In genomic region chr11:94329270-94329891, GRCm38 (mm10) we compare ENCODE assay signal across 8 mouse cellular contexts. TPM values are rescaled to one million over a fixed set of nuclear protein-coding genes. Genes with fewer than 3 reads are reported as not detected.
DNase-seq lines count a peak whose midpoint lies in the region; ATAC-seq and TF ChIP-seq lines count a peak whose summit lies in the region.

No protein-coding gene starts in this region.

- no peak overlapping the region for H3K4me2 ChIP-seq in limb, embryonic 11.5 days (ENCODE audit: low read depth, severe bottlenecking)
- peak overlapping the region; percentile 94 for H3K4me2 ChIP-seq in myocyte (ENCODE audit: low read depth)

- H3K27me3 ChIP-seq in limb, embryonic 11.5 days (ENCODE audit: control insufficient read depth, insufficient read depth, low read length), result no peaks in the 10 kb centered on the region
- H3K27me3 ChIP-seq in limb, embryonic 10.5 days (ENCODE audit: low read depth, poor library complexity, severe bottlenecking), result no peaks in the 10 kb centered on the region
- no peaks in the 10 kb centered on the region for H3K27me3 ChIP-seq in myocyte (ENCODE audit: control insufficient read depth, insufficient read depth, insufficient read length)

- ATAC-seq in limb, embryonic 11.5 days (ENCODE audit: insufficient number of reproducible peaks, low FRiP score, low TSS enrichment, low read depth), result no peak
- no peak for ATAC-seq in activated CD4-positive, CD25-positive, alpha-beta regulatory T cell, adult 4 months

- H3K9ac ChIP-seq in limb, embryonic 11.5 days (ENCODE audit: low read length), result no peak overlapping the region

- H3K36me3 ChIP-seq in limb, embryonic 11.5 days (ENCODE audit: control insufficient read depth, insufficient read depth, low read length), result peaks cover under 1% of the 10 kb centered on the region
- peaks cover 6% of the 10 kb centered on the region for H3K36me3 ChIP-seq in limb, embryonic 10.5 days
- peaks cover 11% of the 10 kb centered on the region for H3K36me3 ChIP-seq in myocyte (ENCODE audit: control insufficient read depth, insufficient read depth)

- H3ac ChIP-seq in myocyte (ENCODE audit: control insufficient read depth, insufficient read length), result no peak overlapping the region

- H3K79me2 ChIP-seq in myocyte (ENCODE audit: control insufficient read depth, insufficient read depth), result peaks cover 48% of the 10 kb centered on the region

- 67% methylated on average over 4 of the region's 4 CpGs for WGBS in limb, embryonic 11.5 days
- 73% methylated on average over 4 of the region's 4 CpGs for WGBS in limb, embryonic 10.5 days

- peaks cover 4% of the 10 kb centered on the region; the same call in 1 of the 2 replicates for H3K4me1 ChIP-seq in limb, embryonic 11.5 days (ENCODE audit: control insufficient read depth, insufficient read depth, low read length)
- H3K4me1 ChIP-seq in limb, embryonic 10.5 days, result peaks cover 35% of the 10 kb centered on the region

- DNase-seq in limb, embryonic 11.5 days (ENCODE audit: low spot score), result peak; percentile 67
- DNase-seq in limb, embryonic 10.5 days (ENCODE audit: low spot score), result no peak
- peak; percentile 62 to 79 for DNase-seq in cerebellum, postnatal 25 days
- peak; percentile 55 to 65 for DNase-seq in heart, adult 18-20 months
- peak; percentile 62 for DNase-seq in kidney, adult 9 months
- peak; percentile 51 for DNase-seq in liver

- H3K9me3 ChIP-seq in limb, embryonic 11.5 days (ENCODE audit: control insufficient read depth, low read length), result no peaks in the 10 kb centered on the region
- no peaks in the 10 kb centered on the region for H3K9me3 ChIP-seq in limb, embryonic 10.5 days (replicated peaks)

- no peak overlapping the region for H3K27ac ChIP-seq in limb, embryonic 11.5 days (replicated peaks; ENCODE audit: low read depth, low read length)
- H3K27ac ChIP-seq in limb, embryonic 10.5 days, result no peak overlapping the region

- no peak for TF ChIP-seq POLR2A in myocyte (IDR thresholded peaks at IDR 0.05; ENCODE audit: insufficient read length, low read depth)

- no peak overlapping the region for H3K4me3 ChIP-seq in limb, embryonic 11.5 days (ENCODE audit: low read depth, low read length)
- no peak overlapping the region for H3K4me3 ChIP-seq in limb, embryonic 10.5 days
- H3K4me3 ChIP-seq in myocyte, result peak overlapping the region; percentile 53

TF ChIP-seq in myocyte, 11 proteins besides CTCF, POLR2A, EP300 and RAD21:
- TF ChIP-seq MYOG (IDR thresholded peaks at IDR 0.05; ENCODE audit: control insufficient read depth in 1 of 3, insufficient read depth in 1 of 3, insufficient read length in 2 of 3, low read depth in 2 of 3), result no peak
- no peak for TF ChIP-seq TCF12 (IDR thresholded peaks at IDR 0.05; ENCODE audit: insufficient read depth, poor library complexity, severe bottlenecking)
- TF ChIP-seq USF1 (IDR thresholded peaks at IDR 0.05; ENCODE audit: low read depth), result no peak
- TF ChIP-seq MYOD1 (IDR thresholded peaks at IDR 0.05; ENCODE audit: control insufficient read depth in 1 of 3, insufficient read length in 2 of 3, low read depth in 2 of 3), result no peak
- TF ChIP-seq TCF3 (IDR thresholded peaks at IDR 0.05; ENCODE audit: insufficient read length, low read depth), result no peak
- peak; percentile 50; the same call in 1 of the 2 replicates for TF ChIP-seq CEBPB (IDR thresholded peaks at IDR 0.05; ENCODE audit: insufficient read depth, poor library complexity, severe bottlenecking)

RNA-seq across cellular contexts. Expression of gene Ankrd40, which starts 1.6 kb away (rescaled TPM):
- 24.1 and 25.8 TPM in 2 replicates for polyA plus RNA-seq in limb, embryonic 11.5 days (2014; fragmentation: Nextera tagmentation; extraction: Ambion mirVana)
- polyA plus RNA-seq in limb, embryonic 10.5 days (2016; fragmentation: Nextera tagmentation; extraction: Ambion mirVana), result 18.1 and 21.3 TPM in 2 replicates
- 100 to 1,000 TPM; 274 to 280 TPM for total RNA-seq in heart, adult 18-20 months (2021)
- 105 TPM for polyA plus RNA-seq in myocyte (2012; fragmentation: generic; extraction: Trizol)
- 10 to 100 TPM; 11.8 to 13.2 TPM for polyA plus RNA-seq in activated CD4-positive, CD25-positive, alpha-beta regulatory T cell, adult 4 months (2017; shearing (Covaris generic))

RNA-seq across cellular contexts. Expression of gene Luc7l3, which starts 7.6 kb away (rescaled TPM):
- polyA plus RNA-seq in limb, embryonic 11.5 days (2014; fragmentation: Nextera tagmentation; extraction: Ambion mirVana), result 123 and 125 TPM in 2 replicates
- polyA plus RNA-seq in limb, embryonic 10.5 days (2016; fragmentation: Nextera tagmentation; extraction: Ambion mirVana), result 89.9 and 107 TPM in 2 replicates
- 10 to 100 TPM; 31.4 to 34.7 TPM for total RNA-seq in heart, adult 18-20 months (2021)
- 15.4 TPM for polyA plus RNA-seq in myocyte (2012; fragmentation: generic; extraction: Trizol)
- 100 to 1,000 TPM; 144 to 155 TPM for polyA plus RNA-seq in activated CD4-positive, CD25-positive, alpha-beta regulatory T cell, adult 4 months (2017; shearing (Covaris generic))

RNA-seq across cellular contexts. Expression of gene Gm21885, which starts 47.7 kb away (rescaled TPM):
- 0.51 and 0.52 TPM in 2 replicates for polyA plus RNA-seq in limb, embryonic 11.5 days (2014; fragmentation: Nextera tagmentation; extraction: Ambion mirVana)
- not detected in 2 replicates for polyA plus RNA-seq in limb, embryonic 10.5 days (2016; fragmentation: Nextera tagmentation; extraction: Ambion mirVana)
- total RNA-seq in heart, adult 18-20 months (2021), result under 1 TPM in 1 of 2 experiments, not detected in 1; 0.77 TPM
- polyA plus RNA-seq in myocyte (2012; fragmentation: generic; extraction: Trizol), result not detected
- 1 to 10 TPM in 1 of 2 experiments, not detected in 1; 2.6 TPM for polyA plus RNA-seq in activated CD4-positive, CD25-positive, alpha-beta regulatory T cell, adult 4 months (2017; shearing (Covaris generic))
